Mouse (Mus musculus) neural tube, embryonic 15.5 days (tissue): ENCODE measurements around the gene Hoxa7. TPM values are rescaled to one million over a fixed set of nuclear protein-coding genes. Genes with fewer than 3 reads are reported as not detected.

Source experiments
- ATAC-seq: fragments of 200-750 bp; cut with Nextera tagmentation; 2 replicates; pipeline ENCODE4 v1.8.0; 2017; ENCODE audit warnings: mild to moderate bottlenecking, moderate TSS enrichment, moderate library complexity; ENCODE audit not compliant: low FRiP score
- H3K27ac ChIP-seq: fragments of 300-500 bp; sonication (generic); replicated peaks from 2 replicates; pipeline ENCODE4 v1.5.1; 2015; ENCODE audit warnings: mild to moderate bottlenecking, inconsistent platforms
- H3K27me3 ChIP-seq: fragments of 300-500 bp; sonication (generic); replicated peaks from 2 replicates; pipeline ENCODE4 v1.6.1; 2015; ENCODE audit warnings: inconsistent platforms
- H3K36me3 ChIP-seq: fragments of 300-500 bp; sonication (generic); 2 replicates; pipeline ENCODE4 v1.6.1; 2015; ENCODE audit warnings: inconsistent platforms
- H3K4me1 ChIP-seq: fragments of 300-500 bp; sonication (generic); 2 replicates; pipeline ENCODE4 v1.6.1; 2015; ENCODE audit warnings: inconsistent platforms
- H3K4me2 ChIP-seq: fragments of 300-500 bp; sonication (generic); 2 replicates; pipeline ENCODE4 v1.6.1; 2015; ENCODE audit warnings: inconsistent platforms, mild to moderate bottlenecking, moderate library complexity
- H3K4me3 ChIP-seq: fragments of 300-500 bp; sonication (generic); replicated peaks from 2 replicates; pipeline ENCODE4 v1.5.1; 2015; ENCODE audit warnings: mild to moderate bottlenecking, inconsistent platforms
- H3K9ac ChIP-seq: fragments of 300-500 bp; sonication (generic); replicated peaks from 2 replicates; pipeline ENCODE4 v1.6.1; 2015; ENCODE audit warnings: mild to moderate bottlenecking, inconsistent platforms
- H3K9me3 ChIP-seq: fragments of 300-500 bp; sonication (generic); replicated peaks from 2 replicates; pipeline ENCODE4 v1.6.1; 2016; ENCODE audit warnings: inconsistent platforms
- WGBS: fragments of 180-500 bp; shearing (Covaris S2); methylation state at CpG from one replicate; pipeline ENCODE4 v1.1.7; 2015; ENCODE audit warnings: mixed read lengths; 5-methylcytosine and 5-hydroxymethylcytosine counted together
- polyA plus RNA-seq: library from polyadenylated mRNA; unstranded; fragments of >200 nt; fragmentation: Nextera tagmentation; extraction: Ambion mirVana; gene quantifications from 2 replicates; pipeline ENCODE4 v1.2.1, GENCODE M21; 2015

Hoxa7 gene
- polyA plus RNA-seq: 86.8 and 109 TPM in 2 replicates

GRCm38 (mm10) chr6:52221337-52221992 is at the start of gene Hoxa7:
TSS of gene Hoxa7 (minus strand) at chr6:52221854.
- H3K27ac ChIP-seq: peak within 1 kb of the TSS; percentile 100

GRCm38 (mm10) chr6:52270494-52271480 is 49.1 kb upstream of the Hoxa7 start:
- peak; percentile 59; the same call in 1 of the 2 replicates for ATAC-seq
- 4% methylated on average over 23 of the region's 23 CpGs for WGBS
- H3K4me2 ChIP-seq: no peak overlapping the region

More at GRCm38 (mm10) chr6:52221337-52221992, at the start of gene Hoxa7:
- peaks cover 50% of the 10 kb centered on the region for H3K4me1 ChIP-seq
- H3K4me2 ChIP-seq: peak within 1 kb of the TSS; percentile 85
- peak; percentile 34 for ATAC-seq
- H3K36me3 ChIP-seq: no peaks in the 10 kb centered on the region
- under 1% methylated on average over 46 of the region's 46 CpGs for WGBS
- no peaks in the 10 kb centered on the region for H3K9me3 ChIP-seq
- peak within 1 kb of the TSS; percentile 84 for H3K9ac ChIP-seq
- no peaks in the 10 kb centered on the region for H3K27me3 ChIP-seq
- peak within 1 kb of the TSS; percentile 65 for H3K4me3 ChIP-seq

GRCm38 (mm10) chr6:52268756-52269155 is 47.1 kb upstream of the Hoxa7 start:
- Histone ChIP-seq H3K27ac (no peak overlapping the region), H3K4me3 (no peak overlapping the region), H3K4me2 (no peak overlapping the region), H3K4me1 (0 out of 2 replicates have a peak, but pooled peaks cover 3% of the 10 kb centered on the region), H3K9me3 (no peaks in the 10 kb centered on the region), H3K27me3 (peaks cover 93% of the 10 kb centered on the region), H3K36me3 (no peaks in the 10 kb centered on the region), H3K9ac (no peak overlapping the region)
- 3% methylated on average over 3 of the region's 3 CpGs for WGBS
- ATAC-seq: no peak

More at GRCm38 (mm10) chr6:52270494-52271480, 49.1 kb upstream of the Hoxa7 start:
- Histone ChIP-seq H3K27me3 (peaks cover 93% of the 10 kb centered on the region), H3K4me1 (peaks cover 7% of the 10 kb centered on the region; the same call in 1 of the 2 replicates), H3K27ac (no peak overlapping the region), H3K36me3 (no peaks in the 10 kb centered on the region), H3K4me3 (no peak overlapping the region), H3K9me3 (no peaks in the 10 kb centered on the region), H3K9ac (no peak overlapping the region)

- ATAC-seq: no peak
Measured at GRCm38 (mm10) chr6:52268341-52268740, 46.7 kb upstream of the Hoxa7 start.

GRCm38 (mm10) chr6:52267691-52268090 is 46.0 kb upstream of the Hoxa7 start:
- Histone ChIP-seq H3K4me3 (no peak overlapping the region), H3K36me3 (no peaks in the 10 kb centered on the region), H3K4me2 (no peak overlapping the region), H3K9me3 (no peaks in the 10 kb centered on the region), H3K27ac (no peak overlapping the region), H3K9ac (no peak overlapping the region), H3K4me1 (0 out of 2 replicates have a peak, but pooled peaks cover 3% of the 10 kb centered on the region), H3K27me3 (peaks cover 93% of the 10 kb centered on the region)
- ATAC-seq: no peak
- 4% methylated on average over 3 of the region's 3 CpGs for WGBS

More at GRCm38 (mm10) chr6:52268341-52268740, 46.7 kb upstream of the Hoxa7 start:
- Histone ChIP-seq H3K4me2 (no peak overlapping the region), H3K9me3 (no peaks in the 10 kb centered on the region), H3K27ac (no peak overlapping the region), H3K4me3 (no peak overlapping the region), H3K9ac (no peak overlapping the region), H3K4me1 (0 out of 2 replicates have a peak, but pooled peaks cover 3% of the 10 kb centered on the region), H3K27me3 (peaks cover 93% of the 10 kb centered on the region), H3K36me3 (no peaks in the 10 kb centered on the region)
- WGBS: 3% methylated on average over 7 of the region's 7 CpGs

GRCm38 (mm10) chr6:52267221-52267620 is 45.6 kb upstream of the Hoxa7 start:
- Histone ChIP-seq H3K4me2 (no peak overlapping the region), H3K4me1 (0 out of 2 replicates have a peak, but pooled peaks cover 3% of the 10 kb centered on the region), H3K9me3 (no peaks in the 10 kb centered on the region), H3K9ac (no peak overlapping the region), H3K27me3 (peaks cover 93% of the 10 kb centered on the region), H3K27ac (no peak overlapping the region), H3K36me3 (no peaks in the 10 kb centered on the region), H3K4me3 (no peak overlapping the region)
- no peak for ATAC-seq
- 18% methylated on average over 5 of the region's 5 CpGs for WGBS

GRCm38 (mm10) chr6:52266666-52266985 is 45.0 kb upstream of the Hoxa7 start:
- Histone ChIP-seq H3K9me3 (no peaks in the 10 kb centered on the region), H3K4me3 (no peak overlapping the region), H3K36me3 (no peaks in the 10 kb centered on the region), H3K27ac (no peak overlapping the region), H3K27me3 (peaks cover 95% of the 10 kb centered on the region), H3K4me1 (0 out of 2 replicates have a peak, but pooled peaks cover 3% of the 10 kb centered on the region), H3K4me2 (no peak overlapping the region), H3K9ac (no peak overlapping the region)
- 3% methylated on average over 9 of the region's 9 CpGs for WGBS
- no peak for ATAC-seq

- Histone ChIP-seq H3K4me2 (no peak overlapping the region), H3K36me3 (no peaks in the 10 kb centered on the region), H3K4me1 (0 out of 2 replicates have a peak, but pooled peaks cover 3% of the 10 kb centered on the region), H3K27me3 (peaks cover 94% of the 10 kb centered on the region), H3K9ac (no peak overlapping the region), H3K4me3 (no peak overlapping the region), H3K9me3 (no peaks in the 10 kb centered on the region), H3K27ac (no peak overlapping the region)
- 2% methylated on average over 19 of the region's 19 CpGs for WGBS
- ATAC-seq: no peak
Measured at GRCm38 (mm10) chr6:52265913-52266665, 44.4 kb upstream of the Hoxa7 start.

GRCm38 (mm10) chr6:52265306-52265912 is 43.8 kb upstream of the Hoxa7 start:
- H3K4me2 ChIP-seq: no peak overlapping the region
- H3K27ac ChIP-seq: no peak overlapping the region
- H3K4me1 ChIP-seq: peaks cover 5% of the 10 kb centered on the region; the same call in 1 of the 2 replicates
- no peaks in the 10 kb centered on the region for H3K9me3 ChIP-seq
- H3K9ac ChIP-seq: no peak overlapping the region
- no peak for ATAC-seq
- 1% methylated on average over 18 of the region's 18 CpGs for WGBS
- H3K36me3 ChIP-seq: no peaks in the 10 kb centered on the region
- H3K4me3 ChIP-seq: no peak overlapping the region
- peaks cover 89% of the 10 kb centered on the region for H3K27me3 ChIP-seq

GRCm38 (mm10) chr6:52264106-52264790 is 42.6 kb upstream of the Hoxa7 start:
- Histone ChIP-seq H3K36me3 (no peaks in the 10 kb centered on the region), H3K4me2 (no peak overlapping the region), H3K27me3 (peaks cover 81% of the 10 kb centered on the region), H3K4me3 (no peak overlapping the region), H3K9ac (no peak overlapping the region), H3K4me1 (peaks cover 11% of the 10 kb centered on the region), H3K9me3 (no peaks in the 10 kb centered on the region), H3K27ac (no peak overlapping the region)
- ATAC-seq: no peak
- 2% methylated on average over 5 of the region's 5 CpGs for WGBS
